Mouse (Mus musculus) ES-E14 (cell line): ENCODE data around the gene Asb17.

Experiments
- CHD2 ChIP-seq: IDR thresholded peaks from 2 replicates; pipeline ENCODE4 v1.6.1; 2014; ENCODE audit warnings: mild to moderate bottlenecking, low read depth, low read length, inconsistent platforms
- HCFC1 ChIP-seq: IDR thresholded peaks from 2 replicates; pipeline ENCODE4 v1.6.1; 2012; ENCODE audit warnings: low read length, inconsistent platforms, borderline replicate concordance; ENCODE audit not compliant: insufficient read depth

DNA sequence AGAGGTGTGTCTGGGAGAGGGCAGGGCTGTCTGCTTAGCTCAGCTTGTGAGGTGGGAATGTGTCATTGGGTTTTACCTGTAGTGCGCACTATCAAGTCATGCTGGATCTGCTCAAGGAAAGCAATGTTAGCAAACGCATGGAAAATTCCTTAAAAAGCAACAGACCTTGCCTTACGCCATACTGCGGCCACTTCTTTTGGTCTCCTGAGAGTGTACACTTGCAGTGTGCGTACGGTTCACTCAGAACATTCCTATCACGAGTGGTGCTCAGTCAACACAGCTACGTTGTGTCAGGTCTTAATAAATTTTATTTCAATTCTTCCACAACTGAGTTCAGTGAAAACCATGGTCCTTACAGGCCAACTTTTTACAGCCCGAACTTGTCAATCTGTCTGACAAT lies 748 bp downstream of the Asb17 start:
- TF ChIP-seq HCFC1 (no peak), CHD2 (no peak)
